Mouse (Mus musculus) cerebellum, adult 11-12 months (tissue): ENCODE measurements at regions not wholly inside any gene's neighbourhood (a gene's known extent, or its start where the extent isn't known, plus 50 kb on each side); places are given as distances from the start of the nearest gene placed in this dataset.

Source experiments
- DNase-seq: peaks from one replicate; pipeline ENCODE4 v3.0.0; 2022

DNA sequence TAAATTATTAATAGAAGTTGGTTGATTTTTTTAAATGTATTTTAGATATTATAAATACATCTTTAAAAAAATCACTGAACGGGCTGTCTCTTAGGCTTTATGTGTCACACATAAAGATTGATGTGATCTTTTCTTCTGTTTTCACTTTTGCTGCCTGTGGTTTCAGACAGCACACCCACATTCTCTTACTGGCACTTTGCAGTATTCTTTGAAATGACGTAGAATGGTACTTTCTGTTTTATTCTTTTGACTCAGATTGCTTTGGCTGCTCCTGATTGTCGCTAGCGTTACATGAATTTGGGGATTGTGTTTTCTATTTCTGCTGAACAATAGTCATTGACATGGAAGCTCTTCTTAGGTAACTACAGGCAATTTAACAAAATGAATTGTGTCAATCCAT is 415.4 kb upstream of the Rag2 start:
- DNase-seq, result no peak

DNA sequence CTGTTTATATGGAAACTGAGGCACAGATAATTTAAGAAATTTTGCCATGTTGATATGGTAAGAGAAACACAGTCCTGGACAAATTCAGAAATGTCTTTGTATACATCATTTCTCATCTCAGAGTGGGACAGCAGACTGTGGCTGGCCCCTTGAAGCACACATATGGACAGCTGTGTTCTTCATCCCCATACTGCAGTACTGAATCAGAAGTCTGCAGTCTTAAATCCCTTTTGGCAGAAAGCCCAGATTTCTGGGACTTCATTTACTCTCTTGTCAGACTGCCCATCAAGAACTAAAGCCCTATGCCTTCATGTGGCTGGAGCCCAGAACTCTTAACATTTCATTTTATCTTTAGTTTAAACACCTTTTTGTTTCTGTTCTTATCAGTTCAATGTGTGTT is 403.8 kb upstream of the Rag2 start:
- DNase-seq, result no peak

DNA sequence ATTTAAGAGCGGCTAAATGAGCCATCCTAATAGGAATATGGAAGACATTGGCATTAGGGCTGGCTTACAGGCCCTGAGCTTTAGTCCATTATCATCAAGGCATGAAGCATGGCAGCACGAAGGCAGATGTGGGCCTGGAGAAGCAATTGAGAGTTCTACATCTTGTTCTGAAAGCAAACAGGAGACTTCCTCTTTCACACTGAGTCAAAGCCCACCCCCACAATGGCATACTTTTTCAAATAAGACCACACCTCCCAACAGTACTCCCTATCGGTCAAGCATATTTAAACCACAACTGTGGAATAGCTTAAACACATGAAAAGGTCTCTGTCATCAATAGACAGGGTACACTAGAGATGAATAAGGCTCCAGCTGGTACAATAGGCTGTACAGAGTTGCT is 381.5 kb upstream of the Rag2 start:
- no peak for DNase-seq

DNA sequence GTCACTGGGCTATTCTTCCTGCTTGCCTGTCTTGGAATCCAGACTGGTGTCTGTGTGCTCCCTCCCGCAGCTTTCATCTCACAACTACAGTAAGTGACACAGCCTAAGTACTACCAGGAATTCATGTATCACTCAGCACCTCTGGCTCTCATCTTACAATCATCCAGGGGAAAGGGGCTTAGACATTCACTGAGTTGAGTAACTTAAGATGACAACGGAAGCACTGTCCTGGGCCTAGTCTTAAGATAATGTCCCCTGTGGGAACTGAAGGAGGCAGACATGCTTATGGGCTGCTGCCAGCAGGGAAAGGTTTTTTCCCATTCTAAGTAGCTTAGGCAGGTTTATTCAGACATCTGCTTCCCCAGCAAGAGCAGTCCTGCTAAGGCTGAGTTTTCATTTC is 377.4 kb upstream of the Rag2 start:
- DNase-seq, result no peak

DNA sequence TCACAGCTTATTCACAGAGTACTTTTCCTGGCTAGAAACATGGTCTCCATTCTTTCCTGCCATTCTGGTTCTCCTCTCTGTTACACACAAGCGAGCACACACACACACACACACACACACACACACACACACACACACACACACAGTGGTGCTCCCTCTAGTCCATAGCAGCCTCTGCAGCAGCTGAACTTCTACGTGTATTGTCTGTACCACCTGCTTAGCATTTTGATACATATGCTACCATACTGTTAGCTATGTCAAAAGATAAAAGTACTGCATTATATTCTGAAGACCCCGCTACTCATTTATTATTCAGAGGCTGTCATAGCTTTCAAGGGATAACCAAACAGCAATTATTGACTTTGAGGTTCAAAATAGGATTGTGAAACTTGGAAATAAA is 372.3 kb upstream of the Rag2 start:
- no peak for DNase-seq

DNA sequence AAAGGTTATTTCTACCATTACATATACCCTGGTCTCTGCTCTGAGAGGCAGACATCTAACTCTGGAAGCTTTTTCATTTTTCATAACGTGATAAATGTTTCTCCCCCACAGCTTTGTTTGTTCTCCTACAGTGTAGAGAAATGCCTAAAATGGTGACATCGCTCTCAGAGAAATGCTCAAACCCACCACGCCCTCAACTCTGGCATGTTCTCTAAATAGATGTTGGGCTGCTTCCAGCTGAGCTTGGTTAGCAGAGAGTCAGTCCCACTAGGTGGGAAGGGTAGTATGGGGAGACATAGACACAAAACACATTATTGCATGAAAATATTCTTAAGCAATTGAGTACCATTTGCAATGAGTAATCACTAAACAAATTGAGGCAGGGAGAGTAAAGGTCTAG is 368.1 kb upstream of the Rag2 start:
- DNase-seq, result no peak

DNA sequence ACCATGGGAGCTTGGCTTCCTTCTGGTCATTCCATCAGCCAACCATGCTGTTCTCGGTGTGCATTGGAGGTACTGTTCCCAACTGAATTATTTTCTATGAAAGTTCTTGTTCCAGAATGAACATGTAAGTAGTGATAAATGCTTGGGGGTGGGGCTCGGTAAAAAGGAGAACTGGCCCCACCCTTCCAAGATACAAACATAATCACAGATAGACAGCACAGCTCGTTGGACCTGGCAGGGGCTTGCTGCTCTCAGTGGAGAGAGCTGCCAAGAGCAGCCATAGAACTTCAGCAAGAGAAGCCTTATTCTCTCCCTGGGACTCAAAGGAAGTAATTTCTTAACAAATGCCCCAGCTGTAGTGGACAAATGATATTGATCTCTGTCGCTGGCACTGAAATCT is 360.6 kb upstream of the Rag2 start:
- DNase-seq, result no peak

DNA sequence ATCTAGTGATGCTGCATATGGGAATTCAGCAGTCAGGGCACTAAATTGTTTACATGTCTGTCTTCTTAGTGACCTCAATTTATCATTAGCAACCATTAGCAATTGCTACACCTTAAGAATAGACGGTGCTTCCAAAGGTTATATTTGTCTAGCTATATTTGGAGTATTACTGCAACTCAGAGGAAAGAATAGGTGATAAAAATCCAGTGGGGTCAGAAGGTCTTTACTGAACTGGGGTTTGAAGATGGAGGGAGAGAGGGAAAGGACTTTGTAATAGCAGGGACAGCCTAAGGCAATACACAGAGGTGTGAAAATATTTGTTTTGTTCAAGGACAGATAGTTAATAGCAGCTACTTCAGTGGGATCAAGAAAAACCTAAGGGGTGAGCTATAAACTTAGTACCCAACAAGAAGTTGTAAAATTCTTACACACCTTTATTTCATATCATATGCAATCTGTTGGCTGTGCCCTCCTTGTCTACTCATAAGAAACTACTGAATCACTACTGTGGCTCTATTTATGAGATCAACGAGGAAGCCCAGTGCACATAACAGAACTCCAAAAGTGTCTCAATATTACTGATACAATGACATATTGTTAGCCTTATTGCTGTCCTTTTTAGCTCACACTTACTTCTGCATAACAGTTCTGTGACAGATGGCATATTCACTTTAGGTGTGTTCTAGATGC is 357.7 kb upstream of the Rag2 start:
- DNase-seq, result no peak

DNA sequence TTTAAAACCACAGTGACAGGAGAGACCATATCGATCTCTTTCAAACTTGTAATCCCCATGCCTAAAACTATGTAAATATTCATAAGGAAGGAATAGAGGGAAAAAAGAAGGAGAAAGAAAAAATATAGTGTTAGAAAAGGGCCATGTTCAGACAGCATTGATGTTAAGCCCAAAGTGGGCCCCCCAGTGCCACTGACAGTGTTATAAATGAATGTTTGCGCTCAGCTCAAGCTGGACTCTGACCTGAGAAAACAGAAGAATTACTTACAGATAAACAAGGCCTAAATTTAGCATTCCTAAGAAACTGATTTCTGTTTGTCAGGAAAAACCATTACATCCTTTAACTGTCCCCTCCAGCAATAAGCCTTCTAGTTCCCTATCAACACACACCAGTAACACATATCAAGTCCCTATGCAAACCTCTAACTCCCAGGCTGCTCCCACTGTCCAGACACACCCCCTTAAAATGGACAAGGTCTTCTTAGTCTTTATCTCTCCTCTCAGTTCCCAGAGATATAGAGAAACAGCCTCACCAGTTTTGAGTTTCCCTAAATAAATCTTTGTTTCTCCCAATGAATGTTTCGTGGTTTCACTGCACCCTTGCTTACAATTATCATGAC is 350.4 kb upstream of the Rag2 start:
- no peak for DNase-seq

DNA sequence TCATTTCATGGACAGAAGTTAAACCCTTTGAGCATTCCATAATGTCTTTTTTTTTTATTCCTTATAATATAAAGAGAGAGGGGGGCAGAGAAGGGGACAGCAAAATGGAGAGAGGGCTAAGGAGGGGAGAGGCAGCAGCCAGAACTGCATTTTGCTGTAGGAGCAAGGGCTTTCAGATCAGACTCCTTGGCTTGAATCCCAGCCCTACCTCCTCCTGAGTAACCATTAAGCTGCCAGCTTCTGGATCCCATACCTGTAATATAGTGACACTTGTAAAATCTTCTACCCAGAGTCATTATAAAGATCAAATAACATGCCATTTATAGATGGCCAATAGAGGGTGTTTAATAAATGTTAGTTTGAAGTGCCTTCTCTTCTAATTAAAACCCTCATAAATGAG is 339.6 kb upstream of the Rag2 start:
- DNase-seq, result no peak

DNA sequence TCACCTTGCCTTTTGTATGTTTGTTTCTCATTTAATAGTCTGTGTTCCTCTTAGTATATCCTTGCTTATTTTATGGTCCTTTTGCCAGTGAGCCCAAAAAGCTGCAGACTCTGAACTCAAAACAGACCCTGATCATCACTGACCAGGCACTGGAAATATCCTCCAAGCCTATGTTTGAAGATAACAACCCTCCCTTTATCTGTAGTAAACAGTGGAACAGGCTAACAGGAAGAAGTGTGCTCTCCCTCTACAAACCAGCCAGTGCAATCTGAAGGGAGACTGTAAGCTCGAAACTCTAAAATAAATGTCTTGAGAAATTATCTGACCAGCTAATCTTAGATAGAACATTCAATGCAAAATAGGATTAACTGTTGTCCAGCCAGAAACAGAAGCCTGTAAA is 336.4 kb upstream of the Rag2 start:
- no peak for DNase-seq

DNA sequence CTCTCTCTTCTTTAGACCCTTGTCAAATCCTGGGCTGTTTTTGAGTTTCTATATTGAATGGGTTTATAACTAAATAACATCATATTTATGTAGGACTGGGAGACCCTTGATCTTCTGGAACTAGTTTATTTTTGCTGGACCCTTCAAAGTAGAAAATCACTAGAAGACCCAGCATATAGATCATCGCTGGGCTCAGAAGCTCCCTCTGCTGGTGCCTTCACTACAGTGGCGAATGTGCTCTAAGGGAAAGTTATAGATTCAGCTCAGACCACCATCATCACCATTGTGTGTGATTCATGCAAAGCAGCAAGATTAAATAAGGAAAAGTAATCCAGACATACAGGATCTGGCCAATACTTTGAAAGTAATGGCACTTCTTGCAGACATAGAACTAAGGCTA is 335.4 kb upstream of the Rag2 start:
- no peak for DNase-seq

DNA sequence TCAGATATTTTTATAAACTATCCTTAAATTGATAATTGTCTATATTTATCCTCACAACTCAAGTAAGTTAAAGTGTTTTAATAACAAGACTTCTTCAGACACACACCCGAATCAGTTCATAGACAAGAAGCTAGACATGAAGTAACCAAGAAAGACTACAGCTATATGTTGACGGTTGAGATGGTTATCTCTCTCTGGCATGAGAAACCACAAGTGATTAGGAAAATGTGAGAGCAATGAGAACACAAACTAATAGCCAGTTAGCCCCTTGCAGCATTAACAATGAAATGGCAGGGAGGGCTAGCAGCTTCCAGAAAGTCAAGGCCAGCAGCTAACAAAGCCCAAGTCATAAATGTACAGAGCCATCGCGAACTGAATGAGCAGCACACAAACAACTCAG is 333.8 kb upstream of the Rag2 start:
- no peak for DNase-seq

DNA sequence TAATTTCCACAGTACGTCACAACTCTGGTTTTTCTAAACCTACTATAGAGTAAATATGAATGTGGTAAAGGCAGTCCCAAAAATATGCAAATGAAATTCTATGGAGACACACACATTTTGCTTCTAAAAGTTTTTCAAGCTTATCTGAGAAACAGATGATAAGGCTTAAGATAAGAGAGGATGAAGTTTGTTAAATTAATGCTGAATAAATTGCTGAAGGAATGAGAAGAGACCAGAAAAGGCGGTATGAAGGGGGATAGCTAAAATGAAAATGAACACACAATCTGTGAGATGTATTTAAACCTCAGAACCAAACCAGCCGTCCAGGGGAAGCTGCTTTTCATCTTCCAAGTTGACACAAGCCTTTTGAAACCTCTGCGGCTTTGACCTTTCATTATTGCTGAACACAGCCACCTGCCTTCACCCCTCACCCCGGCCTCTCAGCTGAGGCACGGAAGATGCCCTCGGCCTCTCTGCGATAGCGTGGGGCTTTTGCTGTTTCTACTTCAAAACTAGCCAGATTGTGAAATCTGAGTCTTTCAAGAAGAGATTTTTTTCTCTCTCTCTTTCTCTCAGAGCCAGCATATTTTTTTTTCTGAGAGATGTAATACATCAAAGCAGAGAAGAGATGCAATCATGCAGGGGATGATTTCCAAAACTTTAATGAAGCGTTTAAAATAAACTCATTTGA is 328.7 kb upstream of the Rag2 start:
- no peak for DNase-seq

DNA sequence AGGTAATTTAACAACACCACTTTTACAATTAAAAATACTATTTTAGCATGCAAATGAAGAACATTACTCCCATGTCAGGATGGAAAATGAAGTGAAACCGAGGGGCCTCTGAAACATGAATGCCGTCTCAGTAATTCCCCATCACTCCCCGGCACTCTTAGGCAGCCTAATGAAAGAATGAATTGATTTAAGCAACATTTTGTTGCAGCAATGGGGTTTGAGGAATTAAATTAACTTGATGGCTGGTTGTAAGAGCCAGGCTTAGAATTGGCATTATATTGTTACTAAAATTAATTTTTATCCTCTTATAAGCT is 328.2 kb upstream of the Rag2 start:
- DNase-seq, result no peak

DNA sequence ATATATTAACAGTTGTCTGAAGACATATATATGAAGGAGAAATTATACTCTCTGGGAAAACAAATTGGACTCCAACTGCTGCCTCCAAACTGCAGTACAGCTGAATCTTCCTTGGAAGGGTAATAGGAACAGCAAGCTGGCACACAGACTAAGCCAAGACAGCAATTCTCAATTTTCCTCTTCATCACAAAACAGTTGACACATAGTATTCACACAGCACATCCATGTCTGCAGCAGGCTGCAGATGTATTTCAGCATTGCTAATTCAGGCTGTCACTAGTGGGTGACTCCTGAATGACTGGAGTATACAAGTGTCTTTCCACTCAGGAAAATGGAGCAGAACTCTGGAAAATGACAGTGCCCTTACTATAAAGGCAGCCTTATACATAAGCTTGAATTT is 327.7 kb upstream of the Rag2 start:
- DNase-seq, result no peak

DNA sequence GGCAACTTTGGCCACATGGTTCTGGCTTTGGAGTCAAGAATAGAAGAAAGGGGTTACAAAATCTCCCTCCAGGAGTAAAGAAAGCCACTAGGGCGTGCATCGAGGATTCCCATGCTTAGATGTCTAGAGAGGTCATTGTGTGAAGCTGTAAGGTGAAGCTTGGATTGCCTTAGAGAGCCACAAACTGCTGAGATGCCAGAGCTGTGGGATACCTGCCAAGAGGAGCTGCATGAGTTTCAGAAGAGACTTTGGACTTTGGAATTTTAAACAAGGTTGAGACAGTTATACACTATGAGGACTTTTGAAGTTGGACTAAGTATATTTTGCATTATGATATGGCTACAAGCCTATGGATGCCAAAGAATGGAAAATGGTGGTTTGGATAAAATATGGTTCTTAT is 325.4 kb upstream of the Rag2 start:
- DNase-seq, result no peak

DNA sequence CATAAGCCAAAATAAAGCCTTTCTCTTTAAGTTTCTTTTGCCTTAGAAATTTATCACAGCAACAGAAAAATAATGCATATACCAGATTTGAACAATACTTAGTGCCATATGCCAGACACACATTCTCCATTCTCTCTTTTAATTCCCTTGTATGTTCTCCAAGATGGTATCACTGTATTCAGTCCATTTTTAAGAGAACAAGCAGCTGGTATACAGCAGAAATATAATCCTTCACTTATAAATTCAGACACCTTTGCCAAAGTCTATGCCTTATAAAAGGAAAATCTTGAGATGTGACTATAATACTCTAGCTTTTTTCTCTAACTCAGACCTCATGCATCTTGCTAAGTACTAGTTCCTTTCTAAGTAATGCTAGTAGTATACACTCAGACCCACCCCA is 324.4 kb upstream of the Rag2 start:
- DNase-seq, result no peak

DNA sequence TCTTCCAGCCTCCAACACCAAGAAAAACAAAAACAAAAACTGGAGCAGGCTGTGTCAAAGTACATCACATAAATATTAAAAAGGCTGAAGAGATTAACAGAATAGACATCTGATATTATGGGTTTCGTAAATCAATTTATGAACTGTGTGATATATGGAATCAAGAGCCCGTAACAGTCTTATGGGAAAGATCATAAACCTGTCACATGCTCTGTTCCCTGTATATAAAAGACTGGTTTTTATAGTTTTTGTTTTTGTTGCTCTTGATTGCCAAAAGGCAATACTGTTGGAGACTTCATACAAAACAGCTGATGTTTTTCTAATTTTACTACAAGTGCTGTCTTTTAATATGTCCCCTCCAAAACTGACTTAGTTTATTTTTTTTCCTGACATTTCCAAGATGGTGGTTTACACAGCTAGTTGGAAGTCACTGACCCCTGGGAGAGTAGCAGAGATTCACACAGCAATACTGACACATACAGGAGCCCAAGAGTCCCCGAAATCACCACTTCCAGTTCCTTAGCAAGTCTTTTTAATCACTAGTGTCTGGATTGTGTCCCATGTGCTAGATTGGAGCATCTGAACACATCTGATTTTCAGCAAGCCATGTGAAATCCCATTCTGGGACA is 303.1 kb upstream of the Rag2 start:
- no peak for DNase-seq

DNA sequence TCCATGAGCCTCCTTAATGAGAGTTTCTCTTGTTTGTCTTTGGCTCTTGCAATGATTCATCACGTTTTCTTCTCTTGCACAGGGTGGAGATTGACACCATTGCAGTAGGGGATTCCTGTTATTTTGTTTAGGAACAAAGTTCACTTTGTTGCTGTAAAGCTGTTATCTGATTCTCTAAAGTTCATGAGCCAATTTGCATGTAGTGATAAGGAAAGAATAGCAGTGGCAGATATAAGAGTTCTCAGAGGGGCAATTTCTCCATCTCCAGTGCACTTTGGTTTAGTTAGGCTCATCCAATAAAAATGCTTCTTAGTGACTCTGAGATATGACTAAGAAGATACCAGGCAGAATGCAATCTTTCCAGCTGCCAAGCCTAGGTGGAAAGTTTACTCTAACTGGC is 267.8 kb upstream of the Rag2 start:
- no peak for DNase-seq

DNA sequence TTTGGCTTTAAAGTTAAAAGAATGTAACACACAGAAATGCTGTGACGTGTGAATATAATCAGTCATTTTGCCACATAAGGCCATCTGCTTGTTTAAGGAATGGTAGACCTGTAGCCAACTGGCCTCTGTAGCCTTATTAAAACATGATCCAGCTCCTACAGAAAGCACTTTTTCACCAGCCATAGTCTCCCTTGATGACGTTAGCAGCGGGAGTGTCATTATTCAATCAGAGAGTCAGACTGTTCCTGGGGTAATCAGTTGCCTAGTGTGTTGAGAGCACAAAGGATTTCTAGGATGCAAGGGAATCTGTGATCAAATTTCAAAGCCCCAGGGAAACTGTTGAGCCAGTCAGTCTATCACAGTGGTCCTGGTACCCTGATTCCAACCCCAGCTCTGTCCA is 260.3 kb upstream of the Rag2 start:
- no peak for DNase-seq

DNA sequence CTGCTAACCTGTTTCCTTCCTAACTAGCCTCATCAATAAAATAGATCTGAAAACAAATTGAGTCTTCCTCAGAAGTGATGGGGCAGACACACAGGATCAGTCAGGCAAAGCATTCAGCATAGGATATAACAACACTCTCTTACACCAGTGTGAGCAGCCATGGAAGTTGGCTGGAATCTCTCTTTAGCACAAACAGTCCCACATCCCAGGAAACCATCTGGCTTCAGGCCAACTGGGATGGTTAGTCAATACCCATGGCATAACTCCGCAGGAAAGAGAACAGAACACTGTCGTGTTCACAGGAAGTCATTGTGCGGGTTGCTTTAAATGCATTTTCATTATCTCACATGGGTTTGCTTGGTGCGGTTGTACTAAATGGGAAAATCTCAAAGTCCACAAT is 256.2 kb upstream of the Rag2 start:
- DNase-seq, result no peak

DNA sequence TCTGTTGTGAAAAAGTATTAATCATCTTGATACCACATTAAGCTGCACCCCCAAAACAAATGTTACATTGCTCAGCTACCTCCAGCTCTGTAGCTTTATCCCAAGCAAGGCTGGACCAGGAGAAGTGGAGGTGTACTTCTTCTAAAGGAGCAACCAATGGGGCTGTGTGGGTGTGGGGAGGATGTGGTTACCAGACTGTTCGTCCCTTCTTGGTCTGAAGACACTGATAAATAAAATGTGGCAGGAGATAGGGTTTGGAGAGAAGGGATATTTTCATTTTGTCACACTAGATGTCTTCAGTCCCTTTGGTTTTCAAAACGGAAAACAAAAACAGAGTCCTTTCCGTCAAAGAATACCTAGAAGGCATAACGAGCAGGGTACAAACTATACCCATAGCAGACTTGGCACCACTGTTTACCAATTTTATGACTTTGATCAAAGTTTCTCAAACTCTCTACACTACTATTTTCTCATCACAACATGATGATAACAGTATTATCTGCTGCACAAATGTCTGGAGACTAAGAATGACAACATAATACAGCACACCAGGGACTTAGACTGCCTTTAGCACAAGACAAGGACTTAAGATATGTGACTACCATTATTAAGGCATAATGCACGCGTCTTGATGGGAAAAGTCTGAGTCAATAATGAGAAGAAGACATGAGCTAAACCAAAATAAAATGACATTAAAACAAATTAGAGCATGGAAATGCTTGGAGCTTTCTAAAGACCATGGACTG is 253.4 kb upstream of the Rag2 start:
- no peak for DNase-seq
